9 mouse cellular contexts compared by ENCODE assay signal in genomic region chr2:93203682-93204081, GRCm38 (mm10). TPM values are rescaled to one million over a fixed set of nuclear protein-coding genes. Genes with fewer than 3 reads are reported as not detected.
DNase-seq lines count a peak whose midpoint lies in the region; ATAC-seq and TF ChIP-seq lines count a peak whose summit lies in the region.
"Had no signal": no experiment of that assay in that cellular context is flagged by ENCODE, and none has a peak within 500 bp of the region (broad histone marks: within the 10 kb centered on the region; RNA-seq: fewer than 3 reads in every experiment).

No protein-coding gene starts in this region.

- H3K4me2 ChIP-seq in stomach, embryonic 16.5 days (ENCODE audit: low read depth, low read length): no peak overlapping the region
- H3K4me2 ChIP-seq: embryonic facial prominence, embryonic 15.5 days had no signal

- H3K4me3 ChIP-seq in ES-Bruce4 (ENCODE audit: low read depth, low read length): no peak overlapping the region
- no peak overlapping the region for H3K4me3 ChIP-seq in stomach, embryonic 16.5 days (replicated peaks; ENCODE audit: low read length)
- H3K4me3 ChIP-seq: embryonic facial prominence, embryonic 15.5 days had no signal

- no peak overlapping the region for H3K9ac ChIP-seq in ES-Bruce4 (ENCODE audit: low read depth, poor library complexity, severe bottlenecking)
- H3K9ac ChIP-seq in stomach, embryonic 16.5 days (ENCODE audit: low read length): no peak overlapping the region
- H3K9ac ChIP-seq: embryonic facial prominence, embryonic 15.5 days had no signal

- 24% methylated on average over 10 of the region's 10 CpGs for WGBS in stomach, embryonic 16.5 days

- H3K9me3 ChIP-seq in ES-Bruce4 (replicated peaks; ENCODE audit: control insufficient read depth, insufficient read depth, low read length, poor library complexity, severe bottlenecking): no peaks in the 10 kb centered on the region
- no peaks in the 10 kb centered on the region for H3K9me3 ChIP-seq in stomach, embryonic 16.5 days (replicated peaks; ENCODE audit: control insufficient read depth, low read length)
- H3K9me3 ChIP-seq: embryonic facial prominence, embryonic 15.5 days had no signal

- peak; percentile 86 to 93 for DNase-seq in adrenal gland, adult (ENCODE audit: inconsistent age in 2 of 2, low spot score in 1 of 2)
- DNase-seq in embryo, embryonic 10 days (ENCODE audit: low spot score): peak; percentile 85
- peak; percentile 58 to 66 for DNase-seq in heart, postnatal 36 days
- DNase-seq in kidney, postnatal 25 days: peak; percentile 75 to 78
- DNase-seq in spleen, adult 12 weeks (ENCODE audit: low spot score): no peak

- TF ChIP-seq POLR2A in ES-Bruce4 (IDR thresholded peaks at IDR 0.05; ENCODE audit: insufficient read depth, low read length): no peak

- no peaks in the 10 kb centered on the region for H3K36me3 ChIP-seq in ES-Bruce4 (ENCODE audit: control insufficient read depth, insufficient read depth, low read length, poor library complexity, severe bottlenecking)
- no peaks in the 10 kb centered on the region for H3K36me3 ChIP-seq in stomach, embryonic 16.5 days (ENCODE audit: control insufficient read depth, insufficient read depth, low read length)

- no peak for TF ChIP-seq EP300 in ES-Bruce4 (IDR thresholded peaks at IDR 0.05; ENCODE audit: insufficient read depth, low read depth, low read length)

- H3K4me1 ChIP-seq in ES-Bruce4 (ENCODE audit: control insufficient read depth, insufficient read depth, low read length): no peaks in the 10 kb centered on the region
- H3K4me1 ChIP-seq in stomach, embryonic 16.5 days (ENCODE audit: control insufficient read depth, insufficient read depth, low read length): peaks cover 10% of the 10 kb centered on the region; the same call in 1 of the 2 replicates

- intact Hi-C loops in heart, postnatal 36 days (cut with DNase I): no loop called here

- no peaks in the 10 kb centered on the region for H3K27me3 ChIP-seq in ES-Bruce4 (ENCODE audit: control insufficient read depth, insufficient read depth, low read length, poor library complexity, severe bottlenecking)
- H3K27me3 ChIP-seq in stomach, embryonic 16.5 days (ENCODE audit: control insufficient read depth, insufficient read depth, low read length): no peaks in the 10 kb centered on the region
- H3K27me3 ChIP-seq: embryonic facial prominence, embryonic 15.5 days had no signal

- ATAC-seq in megakaryocyte progenitor cell, adult 5-6 weeks (replicated peaks; ENCODE audit: poor library complexity): peak; percentile 19; the same call in 1 of the 2 replicates
- peak; percentile 14; the same call in 1 of the 2 replicates for ATAC-seq in stomach, embryonic 16.5 days (ENCODE audit: insufficient read depth, low FRiP score)

- no peak overlapping the region for H3K27ac ChIP-seq in ES-Bruce4 (ENCODE audit: insufficient read depth, low read length)
- no peak overlapping the region for H3K27ac ChIP-seq in stomach, embryonic 16.5 days (ENCODE audit: low read length)
- H3K27ac ChIP-seq: embryonic facial prominence, embryonic 15.5 days had no signal

- peak; percentile 75 for TF ChIP-seq CTCF in ES-Bruce4 (IDR thresholded peaks at IDR 0.05; ENCODE audit: low read depth, low read length)

RNA-seq across cellular contexts. Expression of gene Trp53i11, which starts 16.3 kb away (rescaled TPM):
- 31.2 and 33.2 TPM in 2 replicates for polyA plus RNA-seq in ES-Bruce4 (2011; ENCODE audit: insufficient read depth, insufficient read length, low read depth, missing spikeins)
- 10 to 100 TPM; 32.8 to 43.4 TPM for total RNA-seq in heart, postnatal 36 days (2021)
- total RNA-seq in megakaryocyte progenitor cell, adult 5-6 weeks (2015): 2.2 and 2.4 TPM in 2 replicates
- 1.00 and 1.8 TPM in 2 replicates for total RNA-seq in megakaryocyte progenitor cell, adult 5-6 weeks (2017)
- 34.0 and 42.8 TPM in 2 replicates for polyA plus RNA-seq in stomach, embryonic 16.5 days (2015; fragmentation: Nextera tagmentation; extraction: Ambion mirVana)

Comparison
In these comparisons a context has a peak if more than half of its experiments do, and no peak if none do; other contexts are left out.
1. RNA of gene Trp53i11, which starts 16.3 kb away (total RNA-seq): 32.8 to 43.4 TPM in heart, postnatal 36 days; 1.00 to 2.4 TPM in megakaryocyte progenitor cell, adult 5-6 weeks; every median in the first group is over 4 times any median in the second.